Mouse (Mus musculus): ENCODE data around the gene Hist1h4h. TPM values are rescaled to one million over a fixed set of nuclear protein-coding genes. Genes with fewer than 3 reads are reported as not detected.
A peak's percentile ranks its signal among the peaks of the same experiment; 100 is the strongest.
"Not testable (repeated sequence)": the region's sequence is repeated elsewhere in the genome, so short reads cannot be mapped to it uniquely, and the experiment has no call there.

Gene Hist1h4h
- polyA plus RNA-seq, 1 experiment from 2014 or later = 4.4 TPM

- H3K27ac ChIP-seq = peak overlapping the region; percentile 99
- ATAC-seq = no peak
- no peaks in the 10 kb centered on the region for H3K36me3 ChIP-seq
- 34% methylated on average over 8 of the region's 8 CpGs for WGBS (ENCODE audit: insufficient replicate concordance)
- no peaks in the 10 kb centered on the region for H3K9me3 ChIP-seq (replicated peaks)
- no peaks in the 10 kb centered on the region for H3K27me3 ChIP-seq (replicated peaks)
- peak overlapping the region; percentile 56 for H3K4me3 ChIP-seq
- H3K4me1 ChIP-seq = peaks cover 67% of the 10 kb centered on the region
- H3K9ac ChIP-seq = peak overlapping the region; percentile 78
- peak overlapping the region; percentile 71 for H3K4me2 ChIP-seq
Measured at GRCm38 (mm10) chr13:23551931-23552914, 21.4 kb downstream of the Hist1h4h start.

- Histone ChIP-seq H3K4me3 (no peak within 1 kb of the TSS), H3K36me3 (no peaks in the 10 kb centered on the region), H3K9ac (peak within 1 kb of the TSS; percentile 90), H3K27ac (peak within 1 kb of the TSS; percentile 99), H3K4me1 (peaks cover 70% of the 10 kb centered on the region), H3K27me3 (replicated peaks) (no peaks in the 10 kb centered on the region), H3K9me3 (replicated peaks) (no peaks in the 10 kb centered on the region), H3K4me2 (peak within 1 kb of the TSS; percentile 79)
- no peak for ATAC-seq
Measured at GRCm38 (mm10) chr13:23552962-23553361, 22.1 kb downstream of the Hist1h4h start, which contains the start of gene Hist1h1d. Gene Hist1h1d, plus strand, starts transcription at chr13:23553262.

- no peak for ATAC-seq
- Histone ChIP-seq H3K4me2 (peak overlapping the region; percentile 79), H3K4me3 (peak overlapping the region; percentile 60), H3K27ac (peak overlapping the region; percentile 99), H3K9ac (peak overlapping the region; percentile 90), H3K9me3 (replicated peaks) (no peaks in the 10 kb centered on the region), H3K27me3 (replicated peaks) (no peaks in the 10 kb centered on the region), H3K4me1 (peaks cover 59% of the 10 kb centered on the region), H3K36me3 (no peaks in the 10 kb centered on the region)
- 17% methylated on average over 9 of the region's 9 CpGs for WGBS (ENCODE audit: insufficient replicate concordance)
Measured at GRCm38 (mm10) chr13:23554393-23554792, 23.5 kb downstream of the Hist1h4h start.

GRCm38 (mm10) chr13:23554925-23555838 lies 24.3 kb downstream of the Hist1h4h start:
- H3K9ac ChIP-seq = peak overlapping the region; percentile 90
- 1% methylated on average over 54 of the region's 54 CpGs for WGBS (ENCODE audit: insufficient replicate concordance)

GRCm38 (mm10) chr13:23555839-23556416 lies 25.1 kb downstream of the Hist1h4h start:
- no peaks in the 10 kb centered on the region for H3K27me3 ChIP-seq (replicated peaks)
- peaks cover 53% of the 10 kb centered on the region for H3K4me1 ChIP-seq
- ATAC-seq = peak; percentile 55
- WGBS (ENCODE audit: insufficient replicate concordance) = 1% methylated on average over 18 of the region's 18 CpGs
- H3K4me3 ChIP-seq = peak overlapping the region; percentile 60
- H3K9me3 ChIP-seq (replicated peaks) = no peaks in the 10 kb centered on the region
- H3K27ac ChIP-seq = peak overlapping the region; percentile 99
- H3K36me3 ChIP-seq = no peaks in the 10 kb centered on the region
- peak overlapping the region; percentile 90 for H3K9ac ChIP-seq
- H3K4me2 ChIP-seq = peak overlapping the region; percentile 79

More at GRCm38 (mm10) chr13:23554925-23555838, 24.3 kb downstream of the Hist1h4h start:
- H3K4me2 ChIP-seq = peak overlapping the region; percentile 79
- ATAC-seq = peak; percentile 79
- peaks cover 52% of the 10 kb centered on the region for H3K4me1 ChIP-seq
- H3K27ac ChIP-seq = peak overlapping the region; percentile 99
- no peaks in the 10 kb centered on the region for H3K27me3 ChIP-seq (replicated peaks)
- H3K4me3 ChIP-seq = peak overlapping the region; percentile 60
- H3K36me3 ChIP-seq = no peaks in the 10 kb centered on the region
- H3K9me3 ChIP-seq (replicated peaks) = no peaks in the 10 kb centered on the region

- Histone ChIP-seq H3K9me3 (replicated peaks) (no peaks in the 10 kb centered on the region), H3K4me1 (peaks cover 48% of the 10 kb centered on the region), H3K4me2 (peak overlapping the region; percentile 79), H3K27me3 (replicated peaks) (no peaks in the 10 kb centered on the region), H3K27ac (peak overlapping the region; percentile 99), H3K36me3 (no peaks in the 10 kb centered on the region), H3K4me3 (peak overlapping the region; percentile 60), H3K9ac (peak overlapping the region; percentile 90)
- no peak for ATAC-seq
- 59% methylated on average over 3 of the region's 3 CpGs for WGBS (ENCODE audit: insufficient replicate concordance)
Measured at GRCm38 (mm10) chr13:23556906-23557305, 26.1 kb downstream of the Hist1h4h start.

- peak overlapping the region; percentile 85 for H3K27ac ChIP-seq
Measured at GRCm38 (mm10) chr13:23560699-23561098, 29.8 kb downstream of the Hist1h4h start.

GRCm38 (mm10) chr13:23561531-23561882 lies 30.7 kb downstream of the Hist1h4h start:
- Histone ChIP-seq H3K4me1 (peaks cover 52% of the 10 kb centered on the region), H3K27ac (peak overlapping the region; percentile 99), H3K4me2 (peak overlapping the region; percentile 82), H3K9ac (peak overlapping the region; percentile 71), H3K4me3 (peak overlapping the region; percentile 53)
- 0% methylated on average over 2 of the region's 5 CpGs for WGBS (ENCODE audit: insufficient replicate concordance)
- H3K27me3 ChIP-seq (replicated peaks); ATAC-seq; H3K9me3 ChIP-seq (replicated peaks); H3K36me3 ChIP-seq: not testable (repeated sequence)

More at GRCm38 (mm10) chr13:23560699-23561098, 29.8 kb downstream of the Hist1h4h start:
- not testable (repeated sequence) for H3K36me3 ChIP-seq; H3K27me3 ChIP-seq (replicated peaks); H3K9me3 ChIP-seq (replicated peaks); ATAC-seq
- Histone ChIP-seq H3K4me3 (peak overlapping the region; percentile 29; the same call in 1 of the 2 replicates), H3K9ac (peak overlapping the region; percentile 61), H3K4me2 (peak overlapping the region; percentile 58), H3K4me1 (peaks cover 52% of the 10 kb centered on the region)
- WGBS (ENCODE audit: insufficient replicate concordance) = 29% methylated on average over 2 of the region's 2 CpGs

GRCm38 (mm10) chr13:23561883-23562659 lies 31.2 kb downstream of the Hist1h4h start, which contains the start of gene Hist1h3e:
Gene Hist1h3e, minus strand, starts transcription at chr13:23562369.
- Histone ChIP-seq H3K4me3 (peak within 1 kb of the TSS; percentile 53), H3K4me1 (peaks cover 49% of the 10 kb centered on the region), H3K27ac (peak within 1 kb of the TSS; percentile 99), H3K4me2 (peak within 1 kb of the TSS; percentile 82), H3K9ac (peak within 1 kb of the TSS; percentile 77)
- not testable (repeated sequence) for H3K27me3 ChIP-seq (replicated peaks); H3K9me3 ChIP-seq (replicated peaks); H3K36me3 ChIP-seq
- WGBS (ENCODE audit: insufficient replicate concordance) = 0% methylated on average over 57 of the region's 67 CpGs
- ATAC-seq = peak; percentile 93

GRCm38 (mm10) chr13:23562699-23563462 lies 32.0 kb downstream of the Hist1h4h start:
- Histone ChIP-seq H3K27me3 (replicated peaks) (no peaks in the 10 kb centered on the region), H3K9ac (peak overlapping the region; percentile 77), H3K36me3 (no peaks in the 10 kb centered on the region), H3K9me3 (replicated peaks) (no peaks in the 10 kb centered on the region), H3K4me2 (peak overlapping the region; percentile 82), H3K4me1 (peaks cover 51% of the 10 kb centered on the region), H3K27ac (peak overlapping the region; percentile 99), H3K4me3 (peak overlapping the region; percentile 53)
- no peak for ATAC-seq
- WGBS (ENCODE audit: insufficient replicate concordance) = 5% methylated on average over 18 of the region's 18 CpGs
